Mouse (Mus musculus): ENCODE data around the gene Abhd4. TPM values are rescaled to one million over a fixed set of nuclear protein-coding genes. Genes with fewer than 3 reads are reported as not detected.

The Abhd4 gene
- polyA plus RNA-seq, 1 experiment from 2014 or later, result 51.7 TPM

DNA sequence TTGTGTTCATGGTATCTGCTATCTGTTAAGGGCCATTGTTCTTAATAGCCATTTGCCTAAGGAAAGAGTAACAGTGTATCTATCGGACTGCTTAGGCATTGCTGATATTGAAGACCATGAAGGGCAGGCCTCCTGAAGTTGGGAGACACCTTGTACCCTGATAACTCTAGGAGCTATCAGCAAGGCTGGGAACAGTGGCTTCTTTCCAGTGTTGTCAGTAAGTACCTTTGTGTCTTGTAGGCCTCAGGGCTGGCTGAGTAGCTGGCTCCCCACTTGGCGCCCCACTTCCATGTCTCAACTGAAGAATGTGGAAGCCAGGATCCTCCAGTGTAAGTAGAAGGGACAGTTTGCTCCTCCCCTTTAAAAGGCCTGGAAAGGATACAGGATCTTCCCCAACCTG lies 7.4 kb downstream of the Abhd4 start:
- no peak overlapping the region for H3K4me3 ChIP-seq (replicated peaks; ENCODE audit: low read length)
- H3K27me3 ChIP-seq (ENCODE audit: control insufficient read depth, insufficient read depth, low read length), result no peaks in the 10 kb centered on the region
- no peaks in the 10 kb centered on the region for H3K9me3 ChIP-seq (replicated peaks; ENCODE audit: control insufficient read depth, low read length)
- H3K9ac ChIP-seq (ENCODE audit: low read length), result no peak overlapping the region
- 93% methylated on average over 2 of the region's 2 CpGs for WGBS
- no peaks in the 10 kb centered on the region for H3K36me3 ChIP-seq (ENCODE audit: control insufficient read depth, insufficient read depth, low read length)
- peaks cover 8% of the 10 kb centered on the region; the same call in 1 of the 2 replicates for H3K4me1 ChIP-seq (ENCODE audit: control insufficient read depth, insufficient read depth, low read length)
- no peak overlapping the region for H3K27ac ChIP-seq (ENCODE audit: low read length)
- no peak for ATAC-seq (ENCODE audit: insufficient read depth, low FRiP score)
- H3K4me2 ChIP-seq (ENCODE audit: low read depth, low read length), result no peak overlapping the region

- Histone ChIP-seq H3K9ac (ENCODE audit: low read length) (no peak overlapping the region), H3K9me3 (replicated peaks; ENCODE audit: control insufficient read depth, low read length) (no peaks in the 10 kb centered on the region), H3K4me1 (ENCODE audit: control insufficient read depth, insufficient read depth, low read length) (peaks cover 8% of the 10 kb centered on the region; the same call in 1 of the 2 replicates), H3K4me2 (ENCODE audit: low read depth, low read length) (no peak overlapping the region), H3K36me3 (ENCODE audit: control insufficient read depth, insufficient read depth, low read length) (no peaks in the 10 kb centered on the region), H3K4me3 (replicated peaks; ENCODE audit: low read length) (no peak overlapping the region), H3K27ac (ENCODE audit: low read length) (no peak overlapping the region), H3K27me3 (ENCODE audit: control insufficient read depth, insufficient read depth, low read length) (no peaks in the 10 kb centered on the region)
- 92% methylated on average over 8 of the region's 8 CpGs for WGBS
- no peak for ATAC-seq (ENCODE audit: insufficient read depth, low FRiP score)
Measured at GRCm38 (mm10) chr14:54262622-54263021, 8.6 kb downstream of the Abhd4 start.

DNA sequence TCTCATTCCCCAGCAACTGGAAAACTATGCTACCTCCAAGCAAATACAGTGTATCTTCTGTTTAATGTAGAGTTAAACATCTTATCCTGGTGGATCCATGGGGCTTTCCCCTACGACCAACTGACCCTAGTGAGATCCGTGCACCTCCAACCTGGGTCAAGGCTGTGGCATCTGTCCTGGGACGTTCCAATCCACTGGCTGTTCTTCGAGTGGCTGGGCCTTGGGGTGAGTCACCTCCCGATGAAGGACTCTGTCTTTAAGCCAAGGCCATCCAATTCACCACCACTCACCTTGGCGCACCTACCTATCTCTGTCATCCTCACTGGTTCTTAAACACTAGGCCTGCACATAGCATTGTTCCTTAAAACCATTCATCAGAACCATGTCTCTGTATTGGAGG lies 9.1 kb downstream of the Abhd4 start:
- no peak overlapping the region for H3K4me2 ChIP-seq (ENCODE audit: low read depth, low read length)
- no peaks in the 10 kb centered on the region for H3K27me3 ChIP-seq (ENCODE audit: control insufficient read depth, insufficient read depth, low read length)
- 0 out of 2 replicates have a peak, but pooled peaks cover 3% of the 10 kb centered on the region for H3K36me3 ChIP-seq (ENCODE audit: control insufficient read depth, insufficient read depth, low read length)
- ATAC-seq (ENCODE audit: insufficient read depth, low FRiP score), result no peak
- WGBS, result 93% methylated on average over 6 of the region's 6 CpGs
- H3K4me3 ChIP-seq (replicated peaks; ENCODE audit: low read length), result no peak overlapping the region
- no peak overlapping the region for H3K9ac ChIP-seq (ENCODE audit: low read length)
- H3K4me1 ChIP-seq (ENCODE audit: control insufficient read depth, insufficient read depth, low read length), result peaks cover 8% of the 10 kb centered on the region; the same call in 1 of the 2 replicates
- H3K9me3 ChIP-seq (replicated peaks; ENCODE audit: control insufficient read depth, low read length), result no peaks in the 10 kb centered on the region
- no peak overlapping the region for H3K27ac ChIP-seq (ENCODE audit: low read length)

DNA sequence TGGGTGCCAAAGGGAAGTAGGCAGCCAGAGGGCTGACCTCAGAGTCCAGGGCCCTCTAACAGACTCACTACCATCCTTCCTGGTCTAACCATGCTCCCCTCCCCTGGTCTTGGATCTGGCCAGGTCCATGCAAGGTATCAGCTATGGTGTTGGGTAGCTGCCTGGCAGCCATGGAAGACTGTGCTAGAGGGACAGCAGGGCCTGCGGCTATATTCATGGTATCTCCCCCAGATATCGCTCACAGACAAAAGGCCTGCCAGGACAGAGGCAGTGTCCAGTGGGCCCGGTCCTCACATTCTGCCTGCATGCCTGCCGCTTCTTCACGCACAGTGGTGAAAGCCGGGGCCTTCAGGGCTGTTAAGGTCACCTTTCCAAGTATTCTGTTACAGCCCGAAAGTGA lies 10.2 kb downstream of the Abhd4 start:
- Histone ChIP-seq H3K9ac (ENCODE audit: low read length) (no peak overlapping the region), H3K9me3 (replicated peaks; ENCODE audit: control insufficient read depth, low read length) (no peaks in the 10 kb centered on the region), H3K27me3 (ENCODE audit: control insufficient read depth, insufficient read depth, low read length) (no peaks in the 10 kb centered on the region), H3K4me1 (ENCODE audit: control insufficient read depth, insufficient read depth, low read length) (0 out of 2 replicates have a peak, but pooled peaks cover 3% of the 10 kb centered on the region), H3K4me2 (ENCODE audit: low read depth, low read length) (no peak overlapping the region), H3K4me3 (replicated peaks; ENCODE audit: low read length) (no peak overlapping the region), H3K36me3 (ENCODE audit: control insufficient read depth, insufficient read depth, low read length) (0 out of 2 replicates have a peak, but pooled peaks cover 4% of the 10 kb centered on the region), H3K27ac (ENCODE audit: low read length) (no peak overlapping the region)
- 92% methylated on average over 7 of the region's 7 CpGs for WGBS
- no peak for ATAC-seq (ENCODE audit: insufficient read depth, low FRiP score)

DNA sequence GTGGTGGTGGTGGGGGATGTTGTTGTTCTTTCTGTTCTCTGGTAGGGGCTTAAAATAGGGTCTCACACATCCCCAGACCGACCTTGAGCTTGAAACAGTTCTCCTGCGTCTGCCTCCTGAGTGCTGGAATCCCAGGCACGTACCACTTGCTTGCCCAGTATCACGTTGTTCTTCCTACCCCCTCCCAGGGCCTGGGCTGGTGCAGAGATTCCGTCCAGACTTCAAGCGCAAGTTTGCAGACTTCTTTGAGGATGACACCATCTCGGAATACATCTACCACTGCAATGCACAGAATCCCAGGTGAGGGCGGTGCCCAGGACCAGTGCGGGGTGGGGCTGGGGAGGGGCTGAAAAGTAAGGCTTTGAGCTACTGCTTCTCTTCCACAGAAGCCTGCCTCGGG lies 11.1 kb downstream of the Abhd4 start:
- 0 out of 2 replicates have a peak, but pooled peaks cover 4% of the 10 kb centered on the region for H3K36me3 ChIP-seq (ENCODE audit: control insufficient read depth, insufficient read depth, low read length)
- H3K27me3 ChIP-seq (ENCODE audit: control insufficient read depth, insufficient read depth, low read length), result no peaks in the 10 kb centered on the region
- no peaks in the 10 kb centered on the region for H3K9me3 ChIP-seq (replicated peaks; ENCODE audit: control insufficient read depth, low read length)
- WGBS, result 63% methylated on average over 10 of the region's 10 CpGs
- H3K4me2 ChIP-seq (ENCODE audit: low read depth, low read length), result no peak overlapping the region
- no peak for ATAC-seq (ENCODE audit: insufficient read depth, low FRiP score)
- H3K4me3 ChIP-seq (replicated peaks; ENCODE audit: low read length), result no peak overlapping the region
- 0 out of 2 replicates have a peak, but pooled peaks cover 2% of the 10 kb centered on the region for H3K4me1 ChIP-seq (ENCODE audit: control insufficient read depth, insufficient read depth, low read length)
- H3K9ac ChIP-seq (ENCODE audit: low read length), result no peak overlapping the region
- no peak overlapping the region for H3K27ac ChIP-seq (ENCODE audit: low read length)

DNA sequence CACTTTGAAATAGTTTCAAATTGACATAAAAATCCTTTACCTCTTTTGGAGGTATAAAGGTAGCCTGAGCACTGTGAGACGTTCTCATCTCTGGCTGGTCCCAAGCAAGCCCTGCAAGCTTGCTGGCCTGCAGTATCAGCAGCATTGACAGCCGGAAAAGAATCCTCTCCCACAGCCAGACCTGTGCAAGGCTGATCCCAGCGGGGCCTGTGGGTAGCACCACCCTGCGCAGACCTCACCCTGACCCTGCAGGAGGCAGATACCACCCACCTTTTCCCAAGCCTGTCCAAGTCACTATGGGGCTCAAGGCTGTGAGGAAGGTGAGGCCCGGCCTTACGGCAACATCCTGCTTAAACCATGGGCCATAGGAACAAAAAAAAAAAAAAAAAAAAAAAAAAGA lies 12.0 kb downstream of the Abhd4 start:
- ATAC-seq (ENCODE audit: insufficient read depth, low FRiP score), result no peak
- 80% methylated on average over 6 of the region's 6 CpGs for WGBS
- Histone ChIP-seq H3K27ac (ENCODE audit: low read length) (no peak overlapping the region), H3K4me3 (replicated peaks; ENCODE audit: low read length) (no peak overlapping the region), H3K27me3 (ENCODE audit: control insufficient read depth, insufficient read depth, low read length) (no peaks in the 10 kb centered on the region), H3K4me2 (ENCODE audit: low read depth, low read length) (no peak overlapping the region), H3K36me3 (ENCODE audit: control insufficient read depth, insufficient read depth, low read length) (0 out of 2 replicates have a peak, but pooled peaks cover 4% of the 10 kb centered on the region), H3K4me1 (ENCODE audit: control insufficient read depth, insufficient read depth, low read length) (no peaks in the 10 kb centered on the region), H3K9me3 (replicated peaks; ENCODE audit: control insufficient read depth, low read length) (no peaks in the 10 kb centered on the region), H3K9ac (ENCODE audit: low read length) (no peak overlapping the region)

DNA sequence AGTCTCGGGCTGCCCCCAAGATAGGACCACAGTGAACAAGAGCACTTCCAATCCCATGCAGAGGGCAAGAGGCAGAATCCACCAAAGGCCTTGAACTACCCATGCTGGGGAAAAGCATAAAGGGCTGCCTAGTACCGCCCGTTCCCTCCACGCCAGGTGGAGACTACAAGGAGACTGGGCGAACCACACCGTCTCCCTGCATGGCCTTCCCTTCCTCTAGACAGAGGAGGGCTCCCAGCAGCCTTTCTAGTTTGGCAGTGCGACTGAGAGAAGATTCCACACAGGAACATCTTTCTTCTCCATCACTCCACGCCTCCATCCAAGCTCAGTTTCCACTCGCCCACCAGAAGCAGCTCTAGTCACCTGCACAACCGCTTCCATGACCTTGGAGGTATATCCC lies 14.0 kb downstream of the Abhd4 start:
- no peak overlapping the region for H3K9ac ChIP-seq (ENCODE audit: low read length)
- H3K36me3 ChIP-seq (ENCODE audit: control insufficient read depth, insufficient read depth, low read length), result 0 out of 2 replicates have a peak, but pooled peaks cover 4% of the 10 kb centered on the region
- H3K4me1 ChIP-seq (ENCODE audit: control insufficient read depth, insufficient read depth, low read length), result no peaks in the 10 kb centered on the region
- H3K4me2 ChIP-seq (ENCODE audit: low read depth, low read length), result no peak overlapping the region
- no peak overlapping the region for H3K27ac ChIP-seq (ENCODE audit: low read length)
- 92% methylated on average over 10 of the region's 10 CpGs for WGBS
- no peaks in the 10 kb centered on the region for H3K9me3 ChIP-seq (replicated peaks; ENCODE audit: control insufficient read depth, low read length)
- no peaks in the 10 kb centered on the region for H3K27me3 ChIP-seq (ENCODE audit: control insufficient read depth, insufficient read depth, low read length)
- ATAC-seq (ENCODE audit: insufficient read depth, low FRiP score), result no peak
- no peak overlapping the region for H3K4me3 ChIP-seq (replicated peaks; ENCODE audit: low read length)

DNA sequence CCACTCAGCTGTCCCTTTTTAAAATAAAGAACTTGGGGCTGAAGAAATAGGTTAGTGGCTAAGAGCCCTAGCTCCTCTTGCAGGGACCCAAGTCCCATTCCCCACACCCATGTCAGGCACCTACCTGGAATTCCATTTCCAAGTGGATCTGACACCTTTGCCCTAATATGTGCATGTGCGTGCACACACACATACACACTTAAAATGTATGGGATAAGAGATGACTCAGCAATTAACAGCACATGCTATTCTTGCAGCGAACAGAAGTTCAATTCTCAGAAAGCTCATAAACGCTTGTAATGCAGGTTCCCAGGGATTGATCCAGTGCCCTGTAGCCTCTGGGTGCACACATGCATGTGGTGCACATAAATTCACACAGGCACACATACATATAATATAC lies 15.6 kb downstream of the Abhd4 start:
- Histone ChIP-seq H3K36me3 (ENCODE audit: control insufficient read depth, insufficient read depth, low read length) (0 out of 2 replicates have a peak, but pooled peaks cover 4% of the 10 kb centered on the region), H3K9ac (ENCODE audit: low read length) (no peak overlapping the region), H3K4me2 (ENCODE audit: low read depth, low read length) (no peak overlapping the region), H3K27me3 (ENCODE audit: control insufficient read depth, insufficient read depth, low read length) (no peaks in the 10 kb centered on the region), H3K4me1 (ENCODE audit: control insufficient read depth, insufficient read depth, low read length) (no peaks in the 10 kb centered on the region), H3K27ac (ENCODE audit: low read length) (no peak overlapping the region), H3K9me3 (replicated peaks; ENCODE audit: control insufficient read depth, low read length) (no peaks in the 10 kb centered on the region), H3K4me3 (replicated peaks; ENCODE audit: low read length) (no peak overlapping the region)
- WGBS, result 88% methylated on average over 3 of the region's 3 CpGs
- no peak for ATAC-seq (ENCODE audit: insufficient read depth, low FRiP score)

DNA sequence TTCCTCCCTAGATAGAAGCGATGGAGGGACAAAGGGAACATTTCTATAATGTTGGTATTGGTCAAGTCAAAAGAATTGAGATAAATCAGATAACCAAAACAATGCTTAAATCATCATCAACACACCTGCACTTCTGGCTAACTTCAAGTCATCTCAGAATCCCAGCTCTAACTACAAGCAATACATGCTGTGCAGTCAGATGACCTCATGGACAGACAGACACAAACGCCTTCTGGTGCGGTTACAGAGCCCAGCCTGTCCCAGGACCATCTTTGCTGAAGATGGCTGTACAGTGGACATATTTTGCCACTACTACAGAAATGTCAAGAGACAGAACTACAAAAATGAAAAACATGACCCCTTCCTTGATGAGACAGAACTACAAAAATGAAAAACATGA lies 16.4 kb downstream of the Abhd4 start:
- ATAC-seq (ENCODE audit: insufficient read depth, low FRiP score), result no peak
- Histone ChIP-seq H3K36me3 (ENCODE audit: control insufficient read depth, insufficient read depth, low read length) (0 out of 2 replicates have a peak, but pooled peaks cover 4% of the 10 kb centered on the region), H3K27me3 (ENCODE audit: control insufficient read depth, insufficient read depth, low read length) (no peaks in the 10 kb centered on the region), H3K9me3 (replicated peaks; ENCODE audit: control insufficient read depth, low read length) (no peaks in the 10 kb centered on the region), H3K4me1 (ENCODE audit: control insufficient read depth, insufficient read depth, low read length) (no peaks in the 10 kb centered on the region), H3K4me2 (ENCODE audit: low read depth, low read length) (no peak overlapping the region), H3K4me3 (replicated peaks; ENCODE audit: low read length) (no peak overlapping the region), H3K27ac (ENCODE audit: low read length) (no peak overlapping the region), H3K9ac (ENCODE audit: low read length) (no peak overlapping the region)
- 81% methylated on average over 3 of the region's 3 CpGs for WGBS

All from stomach, embryonic 16.5 days (tissue).